ENCODE assay signal across 8 mouse cellular contexts in genomic region chr5:145140611-145141010, GRCm38 (mm10). TPM values are rescaled to one million over a fixed set of nuclear protein-coding genes. Genes with fewer than 3 reads are reported as not detected.
DNase-seq lines count a peak whose midpoint lies in the region; ATAC-seq and TF ChIP-seq lines count a peak whose summit lies in the region.

No protein-coding gene starts in this region.

- DNase-seq in gastrocnemius, adult 2 months = no peak
- DNase-seq in gastrocnemius, adult 8-10 months (ENCODE audit: low spot score in 2 of 2) = no peak
- no peak for DNase-seq in layer of hippocampus, adult 8-10 months (ENCODE audit: low spot score in 2 of 2)
- DNase-seq in left cerebral cortex, postnatal 36 days (ENCODE audit: low spot score in 2 of 2) = no peak

- H3K79me2 ChIP-seq in C2C12 (ENCODE audit: control insufficient read depth, insufficient read depth) = peaks cover 81% of the 10 kb centered on the region

- peak overlapping the region; percentile 83 for H3K4me3 ChIP-seq in gastrocnemius, adult 2 months
- H3K4me3 ChIP-seq in C2C12 (ENCODE audit: insufficient read depth, poor library complexity, severe bottlenecking) = peak overlapping the region; percentile 86
- H3K4me3 ChIP-seq in embryonic facial prominence, embryonic 15.5 days (replicated peaks) = peak overlapping the region; percentile 97
- H3K4me3 ChIP-seq in intestine, embryonic 16.5 days (ENCODE audit: low read length) = peak overlapping the region; percentile 92
- peak overlapping the region; percentile 83 for H3K4me3 ChIP-seq in midbrain, embryonic 16.5 days (ENCODE audit: low read depth, low read length)

- 1% methylated on average over 18 of the region's 18 CpGs for WGBS in embryonic facial prominence, embryonic 15.5 days
- WGBS in intestine, embryonic 16.5 days = under 1% methylated on average over 18 of the region's 18 CpGs
- under 1% methylated on average over 18 of the region's 18 CpGs for WGBS in midbrain, embryonic 16.5 days

- TF ChIP-seq CTCF in gastrocnemius, adult 2 months (IDR thresholded peaks at IDR 0.05) = no peak
- no peak for TF ChIP-seq CTCF in C2C12 (IDR thresholded peaks at IDR 0.05; ENCODE audit: control insufficient read depth, insufficient read depth, insufficient read length)

- peaks cover 54% of the 10 kb centered on the region for H3K79me3 ChIP-seq in C2C12 (ENCODE audit: low read depth)

- no peak for ATAC-seq in embryonic facial prominence, embryonic 15.5 days (ENCODE audit: insufficient number of reproducible peaks, low FRiP score, low TSS enrichment, low read depth)
- peak; percentile 38 for ATAC-seq in intestine, embryonic 16.5 days
- no peak for ATAC-seq in midbrain, embryonic 16.5 days

- no peaks in the 10 kb centered on the region for H3K9me3 ChIP-seq in embryonic facial prominence, embryonic 15.5 days (replicated peaks)
- H3K9me3 ChIP-seq in intestine, embryonic 16.5 days (ENCODE audit: control insufficient read depth, low read length) = no peaks in the 10 kb centered on the region
- H3K9me3 ChIP-seq in midbrain, embryonic 16.5 days (replicated peaks; ENCODE audit: control insufficient read depth, low read length, poor library complexity, severe bottlenecking) = no peaks in the 10 kb centered on the region

- peak overlapping the region; percentile 90 for H3K9ac ChIP-seq in embryonic facial prominence, embryonic 15.5 days
- peak overlapping the region; percentile 85 for H3K9ac ChIP-seq in intestine, embryonic 16.5 days (ENCODE audit: low read depth, low read length)
- H3K9ac ChIP-seq in midbrain, embryonic 16.5 days (ENCODE audit: low read depth, low read length) = peak overlapping the region; percentile 76

- H3K4me1 ChIP-seq in embryonic facial prominence, embryonic 15.5 days = peaks cover 24% of the 10 kb centered on the region
- peaks cover 20% of the 10 kb centered on the region for H3K4me1 ChIP-seq in intestine, embryonic 16.5 days (ENCODE audit: control insufficient read depth, insufficient read depth, low read length)
- peaks cover 25% of the 10 kb centered on the region for H3K4me1 ChIP-seq in midbrain, embryonic 16.5 days (ENCODE audit: control insufficient read depth, insufficient read depth, low read length)

- H3K36me3 ChIP-seq in C2C12 (ENCODE audit: control insufficient read depth, insufficient read depth) = peaks cover 56% of the 10 kb centered on the region
- peaks cover 59% of the 10 kb centered on the region for H3K36me3 ChIP-seq in embryonic facial prominence, embryonic 15.5 days
- H3K36me3 ChIP-seq in intestine, embryonic 16.5 days (ENCODE audit: control insufficient read depth, insufficient read depth, low read length) = peaks cover 26% of the 10 kb centered on the region
- peaks cover 21% of the 10 kb centered on the region for H3K36me3 ChIP-seq in midbrain, embryonic 16.5 days (ENCODE audit: control insufficient read depth, insufficient read depth, low read length)

- no peaks in the 10 kb centered on the region for H3K27me3 ChIP-seq in C2C12 (ENCODE audit: control insufficient read depth, insufficient read depth, insufficient read length)
- no peaks in the 10 kb centered on the region for H3K27me3 ChIP-seq in embryonic facial prominence, embryonic 15.5 days
- no peaks in the 10 kb centered on the region for H3K27me3 ChIP-seq in intestine, embryonic 16.5 days (replicated peaks; ENCODE audit: control insufficient read depth, insufficient read depth, low read length)
- H3K27me3 ChIP-seq in midbrain, embryonic 16.5 days (ENCODE audit: control insufficient read depth, insufficient read depth, low read depth, low read length) = no peaks in the 10 kb centered on the region

- H3K27ac ChIP-seq in gastrocnemius, adult 2 months = peak overlapping the region; percentile 97
- H3K27ac ChIP-seq in embryonic facial prominence, embryonic 15.5 days (replicated peaks) = peak overlapping the region; percentile 96
- H3K27ac ChIP-seq in intestine, embryonic 16.5 days (ENCODE audit: low read length) = peak overlapping the region; percentile 81
- H3K27ac ChIP-seq in midbrain, embryonic 16.5 days (ENCODE audit: low read length) = peak overlapping the region; percentile 97

- intact Hi-C loops in gastrocnemius, adult 2 months (cut with DNase I) = loop anchor here (1.0 to 2.0 kb wide), 2 partner anchors 26 to 91 kb away; partner anchors contain the start of genes Cpsf4, Ptcd1 and Zfp655
- intact Hi-C loops in left cerebral cortex, postnatal 36 days (cut with DNase I) = loop anchor here (2.0 kb wide), 1 partner anchor 26 kb away; the partner anchor contains the start of genes Cpsf4 and Ptcd1

- peak overlapping the region; percentile 90 for H3ac ChIP-seq in C2C12 (ENCODE audit: control insufficient read depth, insufficient read length, low read depth)

- H3K4me2 ChIP-seq in embryonic facial prominence, embryonic 15.5 days (replicated peaks) = peak overlapping the region; percentile 75
- peak overlapping the region; percentile 59 for H3K4me2 ChIP-seq in intestine, embryonic 16.5 days (ENCODE audit: low read depth, low read length)
- peak overlapping the region; percentile 89 for H3K4me2 ChIP-seq in midbrain, embryonic 16.5 days (ENCODE audit: low read length)

TF ChIP-seq in C2C12, 6 proteins besides CTCF, POLR2A, EP300 and RAD21:
- TF ChIP-seq USF1 (IDR thresholded peaks at IDR 0.05; ENCODE audit: low read depth) = no peak
- TF ChIP-seq MYOG (IDR thresholded peaks at IDR 0.05; ENCODE audit: control insufficient read depth, extremely low read depth, insufficient read length) = no peak
- no peak for TF ChIP-seq FOSL1 (IDR thresholded peaks at IDR 0.05; ENCODE audit: insufficient read depth, low read length, poor library complexity, severe bottlenecking)
- TF ChIP-seq CEBPB (IDR thresholded peaks at IDR 0.05; ENCODE audit: low read depth) = no peak
- no peak for TF ChIP-seq MAX (IDR thresholded peaks at IDR 0.05)
- no peak for TF ChIP-seq MYOD1 (IDR thresholded peaks at IDR 0.05; ENCODE audit: control insufficient read depth, insufficient read length, low read depth)

RNA-seq across cellular contexts. Expression of gene Bud31, which starts 0.4 kb away (rescaled TPM):
- 10 to 100 TPM; 49.1 to 57.4 TPM for total RNA-seq in gastrocnemius, adult 2 months (2021)
- total RNA-seq in gastrocnemius, adult 8-10 months (2022) = 10 to 100 TPM; 46.9 to 59.4 (median 52.6) TPM
- 175 TPM for polyA plus RNA-seq in C2C12 (2012; fragmentation: generic; extraction: Trizol)
- polyA plus RNA-seq in embryonic facial prominence, embryonic 15.5 days (2015; fragmentation: Nextera tagmentation; extraction: Ambion mirVana) = 178 and 183 TPM in 2 replicates
- polyA plus RNA-seq in intestine, embryonic 16.5 days (2015; fragmentation: Nextera tagmentation; extraction: Ambion mirVana) = 166 and 178 TPM in 2 replicates
- polyA plus RNA-seq in midbrain, embryonic 16.5 days (2015; fragmentation: Nextera tagmentation; extraction: Ambion mirVana) = 167 and 175 TPM in 2 replicates
- total RNA-seq in layer of hippocampus, adult 8-10 months (2022) = 10 to 100 TPM; 67.8 to 76.8 (median 73.0) TPM
- 10 to 100 TPM; 78.7 to 89.9 TPM for total RNA-seq in left cerebral cortex, postnatal 36 days (2021)

RNA-seq across cellular contexts. Expression of gene Pdap1, which starts 0.6 kb away (rescaled TPM):
- 10 to 100 TPM; 47.9 to 56.9 TPM for total RNA-seq in gastrocnemius, adult 2 months (2021)
- total RNA-seq in gastrocnemius, adult 8-10 months (2022) = 10 to 100 TPM; 39.8 to 50.9 (median 45.1) TPM
- 136 TPM for polyA plus RNA-seq in C2C12 (2012; fragmentation: generic; extraction: Trizol)
- 93.7 and 108 TPM in 2 replicates for polyA plus RNA-seq in embryonic facial prominence, embryonic 15.5 days (2015; fragmentation: Nextera tagmentation; extraction: Ambion mirVana)
- 62.7 and 66.6 TPM in 2 replicates for polyA plus RNA-seq in intestine, embryonic 16.5 days (2015; fragmentation: Nextera tagmentation; extraction: Ambion mirVana)
- 102 and 114 TPM in 2 replicates for polyA plus RNA-seq in midbrain, embryonic 16.5 days (2015; fragmentation: Nextera tagmentation; extraction: Ambion mirVana)
- total RNA-seq in layer of hippocampus, adult 8-10 months (2022) = 10 to 100 TPM; 70.8 to 100.0 (median 83.5) TPM
- 100 to 1,000 TPM in 1 of 2 experiments, 10 to 100 TPM in 1; 93.9 to 102 TPM for total RNA-seq in left cerebral cortex, postnatal 36 days (2021)

RNA-seq across cellular contexts. Expression of gene Ptcd1, which starts 26.3 kb away (rescaled TPM):
- total RNA-seq in gastrocnemius, adult 2 months (2021) = 10 to 100 TPM; 11.5 to 12.8 TPM
- total RNA-seq in gastrocnemius, adult 8-10 months (2022) = 10 to 100 TPM; 10.7 to 12.3 (median 11.0) TPM
- 14.5 TPM for polyA plus RNA-seq in C2C12 (2012; fragmentation: generic; extraction: Trizol)
- 16.9 and 18.0 TPM in 2 replicates for polyA plus RNA-seq in embryonic facial prominence, embryonic 15.5 days (2015; fragmentation: Nextera tagmentation; extraction: Ambion mirVana)
- 14.7 and 15.8 TPM in 2 replicates for polyA plus RNA-seq in intestine, embryonic 16.5 days (2015; fragmentation: Nextera tagmentation; extraction: Ambion mirVana)
- polyA plus RNA-seq in midbrain, embryonic 16.5 days (2015; fragmentation: Nextera tagmentation; extraction: Ambion mirVana) = 23.3 and 25.0 TPM in 2 replicates
- 10 to 100 TPM; 19.1 to 28.7 (median 24.0) TPM for total RNA-seq in layer of hippocampus, adult 8-10 months (2022)
- 10 to 100 TPM; 20.7 to 21.9 TPM for total RNA-seq in left cerebral cortex, postnatal 36 days (2021)

RNA-seq across cellular contexts. Expression of gene Cpsf4, which starts 26.4 kb away (rescaled TPM):
- 1 to 10 TPM; 9.3 to 9.9 TPM for total RNA-seq in gastrocnemius, adult 2 months (2021)
- total RNA-seq in gastrocnemius, adult 8-10 months (2022) = 10 to 100 TPM in 2 of 4 experiments, 1 to 10 TPM in 2; 7.7 to 10.3 (median 9.5) TPM
- polyA plus RNA-seq in C2C12 (2012; fragmentation: generic; extraction: Trizol) = 47.7 TPM
- polyA plus RNA-seq in embryonic facial prominence, embryonic 15.5 days (2015; fragmentation: Nextera tagmentation; extraction: Ambion mirVana) = 46.3 and 47.6 TPM in 2 replicates
- polyA plus RNA-seq in intestine, embryonic 16.5 days (2015; fragmentation: Nextera tagmentation; extraction: Ambion mirVana) = 38.9 and 41.1 TPM in 2 replicates
- 52.4 and 52.5 TPM in 2 replicates for polyA plus RNA-seq in midbrain, embryonic 16.5 days (2015; fragmentation: Nextera tagmentation; extraction: Ambion mirVana)
- total RNA-seq in layer of hippocampus, adult 8-10 months (2022) = 10 to 100 TPM; 24.9 to 30.7 (median 25.6) TPM
- total RNA-seq in left cerebral cortex, postnatal 36 days (2021) = 10 to 100 TPM; 23.2 to 26.9 TPM

RNA-seq across cellular contexts. Expression of gene Arpc1b, which starts 26.6 kb away (rescaled TPM):
- 10 to 100 TPM; 20.1 to 29.9 TPM for total RNA-seq in gastrocnemius, adult 2 months (2021)
- total RNA-seq in gastrocnemius, adult 8-10 months (2022) = 10 to 100 TPM; 17.1 to 25.0 (median 18.7) TPM
- 741 TPM for polyA plus RNA-seq in C2C12 (2012; fragmentation: generic; extraction: Trizol)
- 310 and 324 TPM in 2 replicates for polyA plus RNA-seq in embryonic facial prominence, embryonic 15.5 days (2015; fragmentation: Nextera tagmentation; extraction: Ambion mirVana)
- 701 and 703 TPM in 2 replicates for polyA plus RNA-seq in intestine, embryonic 16.5 days (2015; fragmentation: Nextera tagmentation; extraction: Ambion mirVana)
- polyA plus RNA-seq in midbrain, embryonic 16.5 days (2015; fragmentation: Nextera tagmentation; extraction: Ambion mirVana) = 50.1 and 50.8 TPM in 2 replicates
- 10 to 100 TPM; 16.9 to 66.2 (median 37.8) TPM for total RNA-seq in layer of hippocampus, adult 8-10 months (2022)
- 10 to 100 TPM; 23.6 to 24.1 TPM for total RNA-seq in left cerebral cortex, postnatal 36 days (2021)
